Mouse (Mus musculus) left cerebral cortex, adult 18-20 months (tissue): ENCODE measurements around the gene Grhl1. TPM values are rescaled to one million over a fixed set of nuclear protein-coding genes. Genes with fewer than 3 reads are reported as not detected.
"Not testable (repeated sequence)": the region's sequence is repeated elsewhere in the genome, so short reads cannot be mapped to it uniquely, and the experiment has no call there.

ENCODE experiments used
- DNase-seq, 2 experiments: peaks; one replicate each; pipeline ENCODE4 v3.0.0; 2021 to 2022; ENCODE audit warnings: low spot score in 2 of 2, mixed read lengths in 1 of 2
- long read RNA-seq, 2 experiments: library from polyadenylated mRNA; stranded (forward); transcript quantifications; one replicate each; pipeline ENCODE4 v2.0.0; 2021
- total RNA-seq, 2 experiments: library from RNA; stranded (reverse); gene quantifications; 2 replicates each; pipeline ENCODE4 v1.2.3; 2021

Gene Grhl1
- 10 to 100 TPM; 10.8 to 14.2 TPM for total RNA-seq
- long read RNA-seq, experiment 1, partial matches to known transcripts = 9 of 15 reads
- long read RNA-seq, experiment 1, other reads (novel, unspliced or antisense) = 6 of 15 reads
- long read RNA-seq, experiment 2, partial matches to known transcripts = 1 of 9 reads
- long read RNA-seq, experiment 2, other reads (novel, unspliced or antisense) = 8 of 9 reads

DNA sequence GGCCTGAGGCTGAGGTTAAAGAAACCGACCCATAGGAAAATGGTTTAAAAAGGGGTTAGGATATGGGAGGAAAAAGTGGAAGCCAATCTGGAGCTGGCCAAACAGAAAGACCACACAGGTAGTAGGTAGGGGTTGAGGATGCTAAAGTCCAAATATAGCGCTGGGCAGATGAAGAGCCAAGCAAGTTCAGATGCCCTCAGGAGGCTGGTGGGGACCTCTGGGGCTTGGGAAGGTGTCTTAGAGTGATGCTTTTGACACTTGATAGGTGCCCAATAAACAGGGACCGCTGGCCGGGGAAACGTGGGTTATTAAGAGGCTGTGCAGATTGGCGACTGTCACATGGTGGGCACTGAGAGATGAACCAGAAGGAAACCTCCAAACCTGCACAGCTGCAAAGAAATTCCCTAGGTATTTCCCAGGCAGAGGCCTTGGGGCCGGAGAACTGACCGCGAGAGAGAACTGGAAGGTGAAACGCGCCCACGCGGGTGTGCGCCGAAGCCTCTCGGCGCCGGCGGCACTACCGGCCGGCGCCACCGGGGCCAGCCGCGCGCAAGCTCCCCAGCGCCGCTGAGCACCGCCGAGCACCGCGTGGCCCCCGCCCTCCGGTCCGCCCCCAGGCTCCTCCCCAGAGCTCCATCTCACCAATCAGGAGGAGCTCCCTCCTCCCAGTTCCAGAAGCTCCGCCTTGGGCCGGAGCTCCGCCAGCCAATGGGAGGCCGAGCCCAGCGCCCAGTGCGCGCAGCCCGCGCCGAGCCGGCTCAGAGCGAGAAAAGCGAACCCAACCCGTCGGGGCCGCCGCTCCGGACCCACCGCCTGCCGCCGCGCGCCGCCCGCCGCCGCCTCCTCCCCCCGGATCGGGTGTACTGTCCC, at the start of gene Grhl1:
Grhl1 (plus strand) TSS at position 761 of the 870 bp plus-strand sequence.
- peak; percentile 91 to 94 for DNase-seq

- DNase-seq = not testable (repeated sequence)
Observed at GRCm38 (mm10) chr12:24525065-24525464, 47.0 kb upstream of the Grhl1 start.

DNA sequence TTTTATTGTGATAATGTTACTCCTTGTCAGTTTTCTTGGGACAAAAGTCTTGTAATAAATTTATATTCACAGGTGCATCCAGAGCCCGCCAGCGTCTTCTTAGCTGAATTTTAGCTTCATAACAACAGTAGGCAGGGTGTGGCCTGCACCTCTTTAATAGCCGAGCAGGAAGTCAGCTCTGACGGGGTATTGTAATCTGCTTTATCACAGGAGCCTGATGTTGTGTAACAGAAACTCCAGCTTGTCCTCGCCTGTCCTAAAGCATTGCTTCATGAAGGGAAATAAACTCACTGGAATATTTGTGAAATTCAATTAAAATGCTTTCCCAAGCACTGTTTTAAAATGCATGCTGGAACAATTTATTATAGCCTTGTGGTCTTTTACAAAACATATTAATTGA, 35.7 kb upstream of the Grhl1 start:
- DNase-seq = no peak

DNA sequence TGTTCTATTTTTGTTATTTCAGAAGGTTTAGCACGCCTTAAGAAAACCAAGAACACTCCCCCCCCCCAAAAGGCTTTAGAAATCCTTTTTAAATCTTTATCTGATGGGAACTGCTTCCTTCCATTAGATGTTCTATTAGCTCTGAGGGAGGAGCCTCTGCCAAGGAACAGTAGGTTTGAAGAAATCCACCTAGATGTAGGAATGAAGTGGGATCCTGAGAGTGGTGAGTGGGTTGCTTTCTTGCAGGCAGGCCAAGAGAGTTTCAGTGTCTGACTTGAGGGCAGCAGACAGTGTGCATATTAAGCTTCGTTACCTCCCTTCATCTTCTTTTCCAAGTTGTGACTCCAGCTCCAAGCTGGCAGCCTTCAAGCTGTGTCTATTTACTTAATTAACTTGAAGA, 34.9 kb upstream of the Grhl1 start:
- DNase-seq = no peak

DNA sequence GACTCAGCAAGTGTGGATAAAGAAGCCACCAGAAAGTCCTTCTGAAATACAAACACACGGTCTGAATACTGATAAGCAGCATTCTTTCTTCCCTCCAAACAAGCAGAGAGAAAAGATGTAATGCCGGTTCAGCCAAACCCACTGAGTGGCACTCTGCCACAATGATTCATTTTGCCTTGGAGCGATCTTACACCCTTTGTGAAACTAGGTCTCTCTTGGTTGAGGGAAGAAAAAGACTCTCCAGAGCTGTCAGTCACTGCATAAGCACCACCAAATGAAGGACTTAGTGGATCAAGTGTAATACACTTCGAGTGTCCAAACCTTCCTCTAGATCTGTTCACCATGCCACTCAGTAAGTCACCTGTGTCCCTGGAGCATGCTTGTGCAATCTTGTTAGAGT, 34.1 kb upstream of the Grhl1 start:
- DNase-seq = peak; percentile 50 to 64

- peak in 1 of 2 experiments; percentile 13 for DNase-seq
Observed at GRCm38 (mm10) chr12:24541426-24542154, 30.5 kb upstream of the Grhl1 start.

- no peak for DNase-seq
Observed at GRCm38 (mm10) chr12:24547686-24548085, 24.4 kb upstream of the Grhl1 start.

DNA sequence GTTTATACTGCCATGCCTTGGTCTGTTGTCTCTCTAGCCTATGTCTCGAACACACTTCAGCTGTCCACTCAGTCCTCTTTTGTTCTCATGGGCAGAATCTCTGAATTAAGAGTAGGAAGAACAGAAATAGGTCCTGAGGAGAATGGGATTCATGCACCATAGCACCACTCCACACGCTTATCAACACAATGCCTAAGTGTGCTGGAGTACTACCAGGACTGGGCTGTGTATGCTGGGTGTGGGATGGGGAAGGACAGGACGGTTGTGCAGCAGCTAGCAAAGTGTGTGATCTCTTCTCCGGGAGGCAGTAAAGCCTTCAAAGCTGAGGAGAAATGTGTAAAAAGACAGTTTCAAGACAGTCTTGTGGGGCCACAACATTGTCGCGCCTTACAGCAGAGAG, 23.2 kb upstream of the Grhl1 start:
- DNase-seq = no peak

DNA sequence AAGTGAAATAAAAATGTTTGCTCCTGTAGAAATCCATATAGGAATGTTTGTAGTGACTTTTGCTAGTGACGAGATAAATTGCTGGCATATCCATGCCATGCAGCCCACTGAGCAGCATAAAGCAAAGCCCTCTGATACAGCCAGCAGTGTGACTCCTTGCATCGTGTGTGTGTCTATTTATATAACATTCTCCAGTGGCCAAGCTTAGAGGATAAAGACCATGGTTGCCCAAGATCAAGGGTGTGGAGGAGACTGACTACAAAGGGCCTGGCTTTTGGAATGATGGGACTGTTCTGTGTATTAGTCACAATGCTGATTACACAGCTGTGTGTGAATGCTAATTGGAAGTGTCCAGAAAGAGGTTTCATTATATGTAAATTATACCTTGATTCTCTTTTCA, 19.6 kb upstream of the Grhl1 start:
- no peak for DNase-seq

GRCm38 (mm10) chr12:24555976-24556375, 16.1 kb upstream of the Grhl1 start:
- DNase-seq = no peak

- DNase-seq = no peak
Observed at GRCm38 (mm10) chr12:24563395-24563960, 8.6 kb upstream of the Grhl1 start.

- no peak for DNase-seq
Observed at GRCm38 (mm10) chr12:24565311-24565710, 6.8 kb upstream of the Grhl1 start.

DNA sequence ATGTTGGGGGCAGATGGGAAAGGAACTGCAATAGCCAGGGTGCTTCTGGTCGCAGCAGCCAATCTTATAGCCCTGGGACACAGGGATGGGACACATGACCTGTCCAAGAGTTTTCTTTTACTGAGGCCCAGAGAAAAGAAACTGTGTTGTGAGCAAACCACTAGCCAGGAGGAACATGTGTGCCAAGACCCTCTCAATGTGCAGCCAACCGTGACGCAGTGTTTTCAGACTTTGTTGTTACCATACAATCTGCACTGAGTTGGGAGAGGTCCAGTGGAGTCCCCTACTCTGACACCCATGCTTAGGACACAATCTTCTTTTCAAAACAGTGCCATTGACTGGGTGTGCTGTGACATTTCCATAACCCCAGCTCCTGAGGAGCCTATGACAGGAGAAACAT, 4.5 kb upstream of the Grhl1 start:
- DNase-seq = no peak

DNA sequence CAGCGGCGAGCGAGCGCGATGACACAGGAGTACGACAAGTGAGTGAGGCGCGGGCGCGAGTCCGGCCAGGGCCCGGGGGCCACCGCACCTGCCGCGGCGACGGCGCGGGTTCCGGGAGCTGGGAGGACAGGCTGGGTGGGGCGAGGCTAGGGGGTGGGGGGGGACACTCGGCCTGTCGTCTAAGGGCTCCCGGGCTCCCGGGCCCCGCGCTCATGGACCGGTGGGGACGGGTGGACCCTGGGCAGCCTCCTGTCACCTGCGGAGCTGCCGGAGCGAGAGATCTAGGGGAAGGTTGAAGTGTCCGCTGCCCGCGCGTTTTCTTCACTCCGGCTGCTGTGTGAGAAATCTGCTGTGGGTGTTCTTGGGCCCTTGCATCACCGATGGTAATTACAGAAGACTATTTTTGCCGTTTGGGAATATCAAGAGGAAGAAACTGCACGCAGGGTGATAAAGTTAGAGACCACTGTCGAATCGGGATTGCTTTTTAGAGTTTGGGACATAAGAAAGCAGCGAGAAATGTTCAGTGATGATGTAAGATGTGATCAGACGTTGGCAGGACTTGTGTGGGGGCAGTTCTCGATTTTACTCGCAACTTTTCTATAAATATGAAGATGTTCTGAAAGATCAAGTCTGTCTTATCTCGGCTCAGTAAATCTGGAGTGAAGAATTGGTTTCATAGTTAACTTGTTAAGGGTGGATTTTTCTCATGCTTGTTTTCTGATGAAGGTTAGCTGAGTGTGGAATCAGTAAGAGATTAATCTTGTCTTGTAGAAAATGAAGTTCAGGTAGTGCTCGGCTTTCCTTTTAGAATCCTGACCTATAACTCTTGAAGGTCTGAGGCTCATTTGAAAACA, 565 bp downstream of the Grhl1 start:
- peak; percentile 10 to 21 for DNase-seq

GRCm38 (mm10) chr12:24573275-24573580, 1.1 kb downstream of the Grhl1 start:
- DNase-seq = no peak

DNA sequence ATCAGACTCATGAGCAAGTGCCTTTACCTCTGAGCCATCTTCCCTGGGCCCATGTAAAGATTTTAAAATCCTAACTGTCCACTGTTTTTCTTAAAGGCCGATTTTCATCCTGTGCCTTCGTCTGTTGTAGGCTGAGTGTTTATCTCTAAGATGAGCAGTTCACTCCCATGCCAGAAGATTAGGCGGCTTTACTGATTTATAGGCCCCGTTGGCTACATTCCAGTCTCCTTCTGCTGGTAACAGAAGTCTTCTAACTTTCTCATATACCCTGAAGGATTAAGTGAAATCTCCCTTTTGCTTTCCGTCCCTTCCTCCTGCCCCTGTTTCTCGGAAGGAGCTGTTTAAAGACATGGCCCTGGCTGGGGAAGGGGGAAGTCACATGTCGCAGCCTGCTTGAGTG, 2.8 kb downstream of the Grhl1 start:
- DNase-seq = no peak

- no peak for DNase-seq
Observed at GRCm38 (mm10) chr12:24580452-24580851, 8.4 kb downstream of the Grhl1 start.

- DNase-seq = peak in 1 of 2 experiments; percentile 26
Observed at GRCm38 (mm10) chr12:24580996-24581683, 9.1 kb downstream of the Grhl1 start.

GRCm38 (mm10) chr12:24583653-24584052, 11.6 kb downstream of the Grhl1 start:
- no peak for DNase-seq

GRCm38 (mm10) chr12:24584835-24585234, 12.8 kb downstream of the Grhl1 start:
- DNase-seq = peak in 1 of 2 experiments; percentile 37
